Mouse (Mus musculus) left cerebral cortex, postnatal 36 days (tissue): ENCODE measurements around the gene Elobl. TPM values are rescaled to one million over a fixed set of nuclear protein-coding genes. Genes with fewer than 3 reads are reported as not detected.
"Not testable (repeated sequence)": the region's sequence is repeated elsewhere in the genome, so short reads cannot be mapped to it uniquely, and the experiment has no call there.

Experiments
- DNase-seq, 2 experiments: peaks; one replicate each; pipeline ENCODE4 v3.0.0; 2021 to 2022; ENCODE audit warnings: low spot score in 2 of 2, mixed read lengths in 1 of 2
- intact Hi-C: fragments of 180-260 bp; cut with DNase I; formaldehyde crosslinking; loops from one replicate; pipeline ENCODE4 v1.15.1; 2025
- total RNA-seq, 2 experiments: library from RNA; stranded (reverse); gene quantifications; 2 replicates each; pipeline ENCODE4 v1.2.3; 2021

Elobl gene
- not detected for total RNA-seq

DNA sequence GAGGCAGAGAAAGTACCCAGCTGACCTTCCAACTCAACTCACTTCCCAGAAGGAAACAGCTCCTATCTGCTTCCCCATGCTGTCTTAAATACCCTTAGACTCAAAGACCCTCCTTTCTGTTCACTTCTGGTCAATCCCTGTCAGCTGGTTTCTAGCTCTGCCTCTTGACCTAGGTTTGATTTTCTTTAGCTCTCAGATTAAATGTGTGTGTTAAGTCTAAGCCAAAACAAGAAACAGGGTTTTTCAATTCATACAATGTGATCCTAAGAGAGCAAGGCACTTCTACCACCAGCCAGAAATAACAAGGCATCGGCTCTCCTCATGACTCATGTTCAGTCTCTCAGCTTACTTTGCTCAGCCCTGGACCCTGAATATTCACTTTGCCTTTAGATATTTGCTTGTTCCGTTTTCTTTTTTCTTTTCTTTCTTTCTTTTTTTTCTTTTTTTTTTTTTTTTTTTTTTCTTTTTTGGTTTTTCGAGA lies at the start of gene Elobl:
TSS of gene Elobl (minus strand) at position 51 of the 481 bp plus-strand sequence.
- intact Hi-C loops = no loop called here
- DNase-seq = no peak

GRCm38 (mm10) chr11:89012241-89012640 lies 45.5 kb upstream of the Elobl start:
- intact Hi-C loops = no loop called here
- DNase-seq = no peak

GRCm38 (mm10) chr11:89009496-89009895 lies 42.8 kb upstream of the Elobl start:
- no peak for DNase-seq
- intact Hi-C loops = no loop called here

DNA sequence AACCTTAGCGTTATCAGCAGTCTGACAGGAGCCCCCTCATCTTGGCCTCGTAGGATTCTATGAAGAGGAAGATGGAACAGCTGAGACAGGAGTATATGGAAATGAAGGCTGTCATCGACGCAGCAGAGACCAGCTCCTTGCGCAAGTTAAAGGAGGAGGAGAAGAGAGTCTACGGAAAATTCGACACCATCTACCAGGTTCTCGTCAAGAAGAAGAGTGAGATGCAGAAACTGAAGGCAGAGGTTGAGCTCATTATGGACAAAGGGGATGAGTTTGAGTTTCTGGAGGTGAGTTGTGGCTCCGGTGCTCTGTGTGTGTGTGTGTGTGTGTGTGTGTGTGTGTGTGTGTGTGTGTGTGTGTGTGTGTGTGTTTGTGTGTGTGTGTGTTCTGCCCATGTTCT lies 42.3 kb upstream of the Elobl start:
- DNase-seq = no peak
- intact Hi-C loops = no loop called here

DNA sequence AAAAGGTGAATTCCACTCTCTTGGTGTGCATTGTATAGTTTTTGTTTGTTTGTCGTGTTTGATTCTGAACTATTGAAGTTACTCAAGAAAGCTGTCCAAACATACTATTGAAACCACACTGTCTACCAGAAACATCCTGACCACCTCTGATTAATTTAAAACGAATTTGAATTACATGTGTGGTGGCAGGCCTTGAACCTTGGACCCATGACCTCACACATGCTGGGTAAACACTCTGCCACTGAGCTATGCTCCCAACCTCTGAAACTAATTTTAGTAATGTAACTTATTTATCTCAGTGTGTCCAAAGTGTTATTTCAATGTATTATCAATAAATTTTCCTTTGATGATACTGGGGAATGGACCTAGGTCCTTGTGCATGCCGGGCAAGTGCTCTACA lies 40.9 kb upstream of the Elobl start:
- intact Hi-C loops = no loop called here
- DNase-seq = no peak

DNA sequence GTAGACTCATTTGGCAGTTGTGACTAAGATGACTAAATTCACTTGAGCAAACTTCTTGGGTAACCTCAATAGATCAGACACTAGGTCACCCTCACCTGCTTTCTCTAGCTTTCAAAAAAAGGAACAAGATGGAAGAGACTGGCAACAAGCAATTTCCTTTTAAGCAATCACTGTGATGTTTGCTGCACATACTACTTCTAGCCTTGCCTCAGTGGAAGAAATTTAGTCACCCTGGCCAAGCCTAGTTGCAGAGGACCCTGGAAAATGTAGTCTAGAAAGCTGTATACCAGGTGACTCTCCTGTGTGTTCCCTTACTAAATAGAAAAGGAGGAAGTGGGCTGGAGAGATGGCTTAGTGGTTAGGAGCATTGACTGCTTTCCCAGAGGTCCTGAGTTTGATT lies 39.7 kb upstream of the Elobl start:
- intact Hi-C loops = no loop called here
- no peak for DNase-seq

DNA sequence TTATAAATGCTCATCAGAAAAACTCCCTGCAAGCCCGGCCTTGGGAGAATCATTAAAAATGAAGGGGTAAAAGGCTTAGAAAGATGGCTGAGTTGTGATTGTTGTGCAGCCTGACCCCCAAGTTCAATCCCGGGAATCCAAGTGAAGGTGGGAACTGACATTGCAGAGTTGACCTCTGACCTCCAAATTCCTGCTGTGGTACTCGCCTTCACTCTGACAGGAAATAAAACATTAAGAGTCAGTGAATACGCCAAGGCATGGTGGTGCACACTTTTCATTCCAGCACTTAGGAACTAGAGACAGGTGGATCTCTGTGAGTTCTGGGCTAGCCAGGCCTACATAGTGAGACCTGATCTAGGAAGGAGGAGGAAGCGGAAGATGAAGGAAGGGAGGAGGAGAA lies 38.7 kb upstream of the Elobl start:
- DNase-seq = no peak

GRCm38 (mm10) chr11:89003726-89004125 lies 37.0 kb upstream of the Elobl start:
- no peak for DNase-seq
- intact Hi-C loops = loop anchor here (5.0 kb wide), 1 partner anchor 34 kb away; no protein-coding TSS in a partner anchor

More for the DNA sequence above, 38.7 kb upstream of the Elobl start:
- intact Hi-C loops = no loop called here

GRCm38 (mm10) chr11:89003078-89003477 lies 36.3 kb upstream of the Elobl start:
- no peak for DNase-seq
- intact Hi-C loops = loop anchor here (5.0 kb wide), 1 partner anchor 34 kb away; no protein-coding TSS in a partner anchor

GRCm38 (mm10) chr11:89002621-89003020 lies 35.9 kb upstream of the Elobl start:
- intact Hi-C loops = loop anchor here (5.0 kb wide), 1 partner anchor 35 kb away; no protein-coding TSS in a partner anchor
- DNase-seq = no peak

GRCm38 (mm10) chr11:89002068-89002467 lies 35.3 kb upstream of the Elobl start:
- DNase-seq = no peak
- intact Hi-C loops = loop anchor here (5.0 kb wide), 1 partner anchor 35 kb away; no protein-coding TSS in a partner anchor

DNA sequence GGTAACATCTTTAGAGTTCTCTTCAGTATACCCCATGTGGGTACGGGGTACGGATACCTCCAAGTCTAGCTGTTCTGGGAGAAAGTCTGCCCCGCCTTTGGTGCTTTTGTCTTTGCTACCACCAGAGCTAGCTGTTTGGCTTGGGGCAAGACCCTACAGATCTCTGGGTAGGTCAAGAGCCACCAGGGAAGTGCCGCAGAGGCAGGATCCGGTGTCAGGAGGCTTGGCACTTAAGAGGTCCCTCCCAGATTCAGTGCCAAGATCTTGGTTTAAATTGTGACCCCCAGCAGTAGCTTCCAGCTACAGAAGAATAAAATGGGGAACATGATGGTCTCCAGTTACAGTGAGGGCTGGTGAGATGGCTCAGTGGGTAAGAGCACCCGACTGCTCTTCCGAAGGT lies 34.8 kb upstream of the Elobl start:
- intact Hi-C loops = loop anchor here (5.0 kb wide), 1 partner anchor 36 kb away; no protein-coding TSS in a partner anchor
- no peak for DNase-seq

DNA sequence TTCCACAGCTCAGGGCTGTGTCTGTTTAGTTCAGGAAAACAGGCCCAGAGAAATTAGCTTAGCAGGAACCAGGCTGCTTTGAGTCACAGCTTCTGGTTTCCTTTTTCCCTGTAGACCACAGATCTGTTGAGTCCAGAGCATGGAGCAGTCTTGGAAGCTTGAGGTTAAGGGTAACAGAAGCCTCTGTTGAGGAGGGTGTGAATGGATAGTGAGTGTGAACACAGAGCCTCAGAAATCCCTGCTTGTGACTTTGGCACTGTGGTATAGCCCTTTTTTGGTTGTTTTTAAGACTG lies 33.7 kb upstream of the Elobl start:
- intact Hi-C loops = loop anchor here (5.0 kb wide), 1 partner anchor 37 kb away; no protein-coding TSS in a partner anchor
- DNase-seq = no peak

- intact Hi-C loops = loop anchor here (5.0 kb wide), 1 partner anchor 37 kb away; no protein-coding TSS in a partner anchor
- no peak for DNase-seq
Measured at GRCm38 (mm10) chr11:88999723-89000526, 33.2 kb upstream of the Elobl start.

DNA sequence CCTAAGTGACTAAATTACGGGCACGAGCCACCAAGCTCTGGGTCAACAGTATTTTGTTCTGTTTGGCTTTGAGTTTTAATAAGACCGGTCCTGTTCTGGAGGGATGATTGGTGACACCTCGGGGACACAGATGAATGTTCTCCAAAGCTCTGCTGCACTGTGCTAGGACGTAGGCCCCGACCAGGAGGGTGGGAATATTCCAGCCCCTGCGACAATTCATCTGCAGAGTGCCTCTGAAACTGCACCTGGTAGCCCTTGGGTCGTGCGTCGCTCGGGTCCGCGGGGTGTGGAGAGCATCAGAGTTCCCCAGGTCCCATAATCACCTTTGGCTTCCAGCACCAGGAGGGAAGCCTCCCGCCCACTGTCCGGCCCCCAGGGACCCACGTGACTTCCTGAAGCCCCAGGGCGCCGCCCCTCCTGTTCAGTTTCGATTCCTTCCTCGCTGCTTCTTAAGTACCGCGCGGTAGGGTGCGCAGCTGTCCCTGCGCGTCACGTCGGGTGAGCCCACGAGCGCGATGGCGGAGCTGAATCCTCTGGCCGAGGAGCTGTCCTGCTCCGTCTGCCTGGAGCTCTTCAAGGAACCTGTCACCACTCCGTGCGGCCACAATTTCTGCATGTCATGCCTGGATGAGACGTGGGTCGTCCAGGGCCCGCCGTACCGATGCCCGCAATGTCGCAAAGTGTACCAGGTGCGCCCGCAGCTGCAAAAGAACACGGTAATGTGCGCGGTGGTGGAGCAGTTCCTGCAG lies 32.4 kb upstream of the Elobl start, which contains the start of gene Trim25:
TSS of gene Trim25 (plus strand) at position 403 of the 749 bp plus-strand sequence.
- DNase-seq = peak; percentile 25 to 45
- intact Hi-C loops = no loop called here

DNA sequence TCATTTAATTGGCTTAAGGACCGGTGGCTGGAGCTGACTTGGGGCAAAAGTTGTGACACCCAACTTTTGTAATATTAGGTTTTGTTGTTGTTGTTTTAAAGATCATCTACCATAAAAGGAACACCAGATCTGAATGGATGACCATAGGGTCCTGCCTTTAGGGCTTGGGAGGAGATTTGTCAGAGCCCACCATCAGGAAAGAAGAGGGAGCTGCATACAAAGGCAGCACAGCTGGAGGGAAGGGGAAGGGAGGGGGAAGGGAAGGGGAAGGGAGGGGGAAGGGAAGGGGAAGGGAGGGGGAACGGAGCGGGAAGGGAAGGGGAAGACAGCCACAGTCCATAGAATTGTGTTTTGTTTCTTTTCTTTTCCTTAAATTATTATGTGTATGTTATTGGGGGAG lies 31.7 kb upstream of the Elobl start:
- DNase-seq = no peak
- intact Hi-C loops = no loop called here

DNA sequence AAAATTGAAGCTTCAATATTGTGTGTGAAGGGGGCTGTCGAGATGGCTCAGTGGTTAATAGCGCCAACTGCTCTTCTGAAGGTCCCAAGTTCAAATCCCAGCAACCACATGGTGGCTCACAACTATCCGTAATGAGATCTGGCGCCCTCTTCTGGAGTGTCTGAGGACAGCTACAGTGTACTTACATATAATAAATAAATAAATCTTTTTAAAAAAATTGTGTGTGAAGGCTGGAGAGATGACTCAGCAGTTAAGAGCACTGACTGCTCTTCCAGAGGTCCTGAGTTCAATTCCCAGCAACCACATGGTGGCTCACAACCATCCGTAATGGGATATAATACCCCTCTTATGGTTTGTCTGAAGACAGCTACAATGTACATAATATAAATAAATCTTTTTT lies 30.6 kb upstream of the Elobl start:
- intact Hi-C loops, DNase-seq: not testable (repeated sequence)

DNA sequence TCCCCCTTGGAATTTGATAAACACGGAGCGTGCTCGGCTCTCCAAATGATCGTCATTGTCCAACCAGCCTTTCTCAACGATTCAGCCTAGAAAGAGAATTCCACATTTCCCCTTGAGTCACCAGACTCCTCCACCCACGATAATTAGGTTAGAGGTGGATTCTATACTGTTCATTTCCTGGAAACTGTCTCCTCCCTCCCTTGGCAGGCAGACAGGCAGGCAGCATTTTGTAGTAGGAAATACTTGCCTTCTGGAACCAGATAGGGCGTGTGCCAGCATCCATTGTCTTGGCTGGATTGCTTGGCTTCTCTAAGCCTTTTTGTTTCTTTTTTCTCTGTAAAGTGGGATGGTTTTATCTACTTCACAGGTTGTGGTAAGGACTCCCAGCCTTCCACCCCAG lies 29.7 kb upstream of the Elobl start:
- no peak for DNase-seq
- intact Hi-C loops = no loop called here

- no peak for DNase-seq
- intact Hi-C loops = no loop called here
Measured at GRCm38 (mm10) chr11:88995616-88996015, 28.9 kb upstream of the Elobl start.

- no peak for DNase-seq
- intact Hi-C loops = no loop called here
Measured at GRCm38 (mm10) chr11:88994492-88994891, 27.8 kb upstream of the Elobl start.
